Mouse (Mus musculus): Measurements from ENCODE around the gene Ptn.
A peak's percentile ranks its signal among the peaks of the same experiment; 100 is the strongest.

The Ptn gene

GRCm38 (mm10) chr6:36809747-36810285, at the start of gene Ptn:
Gene Ptn, minus strand, starts transcription at chr6:36810220.
- DNase-seq, result peak; percentile 62 to 63

GRCm38 (mm10) chr6:36858258-36859041, 48.4 kb upstream of the Ptn start:
- no peak for DNase-seq

- DNase-seq, result no peak
Observed at GRCm38 (mm10) chr6:36857627-36858257, 47.7 kb upstream of the Ptn start.

- DNase-seq, result peak; percentile 75 to 89
Observed at GRCm38 (mm10) chr6:36850422-36851129, 40.6 kb upstream of the Ptn start.

- peak; percentile 28 to 51 for DNase-seq
Observed at GRCm38 (mm10) chr6:36845288-36845687, 35.3 kb upstream of the Ptn start.

GRCm38 (mm10) chr6:36844258-36844657, 34.2 kb upstream of the Ptn start:
- peak; percentile 58 to 72 for DNase-seq

- peak in 1 of 2 experiments; percentile 17 for DNase-seq
Observed at GRCm38 (mm10) chr6:36843031-36843488, 33.0 kb upstream of the Ptn start.

GRCm38 (mm10) chr6:36842101-36842922, 32.3 kb upstream of the Ptn start:
- no peak for DNase-seq

- DNase-seq, result no peak
Observed at GRCm38 (mm10) chr6:36841701-36842100, 31.7 kb upstream of the Ptn start.

GRCm38 (mm10) chr6:36841174-36841573, 31.2 kb upstream of the Ptn start:
- no peak for DNase-seq

GRCm38 (mm10) chr6:36838747-36839146, 28.7 kb upstream of the Ptn start:
- DNase-seq, result no peak

- DNase-seq, result no peak
Observed at GRCm38 (mm10) chr6:36835351-36835750, 25.3 kb upstream of the Ptn start.

GRCm38 (mm10) chr6:36834695-36835265, 24.8 kb upstream of the Ptn start:
- DNase-seq, result no peak

GRCm38 (mm10) chr6:36832681-36833080, 22.7 kb upstream of the Ptn start:
- DNase-seq, result no peak

GRCm38 (mm10) chr6:36832207-36832606, 22.2 kb upstream of the Ptn start:
- no peak for DNase-seq

- DNase-seq, result no peak
Observed at GRCm38 (mm10) chr6:36830371-36830925, 20.4 kb upstream of the Ptn start.

GRCm38 (mm10) chr6:36819784-36820050, 9.7 kb upstream of the Ptn start:
- DNase-seq, result no peak

- DNase-seq, result peak; percentile 79 to 89
Observed at GRCm38 (mm10) chr6:36819019-36819783, 9.2 kb upstream of the Ptn start.

GRCm38 (mm10) chr6:36818281-36819018, 8.4 kb upstream of the Ptn start:
- DNase-seq, result peak in 1 of 2 experiments; percentile 41

- no peak for DNase-seq
Observed at GRCm38 (mm10) chr6:36816666-36817065, 6.6 kb upstream of the Ptn start.

Data from cerebellum, postnatal 25 days (tissue).